Comparison of ENCODE assay signal across 8 mouse cellular contexts in genomic region chr13:93302846-93303562, GRCm38 (mm10). TPM values are rescaled to one million over a fixed set of nuclear protein-coding genes. Genes with fewer than 3 reads are reported as not detected.
A peak's percentile ranks its signal among the peaks of the same experiment; 100 is the strongest.
DNase-seq lines count a peak whose midpoint lies in the region; ATAC-seq and TF ChIP-seq lines count a peak whose summit lies in the region.

No protein-coding gene starts in this region.

- peak overlapping the region; percentile 96 for H3K9ac ChIP-seq in heart, embryonic 14.5 days (ENCODE audit: low read length)
- H3K9ac ChIP-seq in ES-E14 (ENCODE audit: insufficient read depth, low read depth, low read length, poor library complexity, severe bottlenecking), result peak overlapping the region; percentile 66
- H3K9ac ChIP-seq in forebrain, postnatal 0 days, result peak overlapping the region; percentile 85
- H3K9ac ChIP-seq in midbrain, embryonic 11.5 days (ENCODE audit: low read length), result peak overlapping the region; percentile 91

- DNase-seq in heart, adult 9 months (ENCODE audit: low spot score in 2 of 2), result no peak
- no peak for DNase-seq in ES-E14 (ENCODE audit: low read depth, low spot score)
- no peak for DNase-seq in forebrain, postnatal 0 days
- DNase-seq in midbrain, embryonic 11.5 days (ENCODE audit: low spot score, missing footprints), result peak; percentile 87
- no peak for DNase-seq in urinary bladder, postnatal 4 days (ENCODE audit: low spot score in 2 of 2)
- no peak for DNase-seq in frontal cortex, adult 2 months (ENCODE audit: extremely low spot score in 1 of 2, low spot score in 1 of 2)
- DNase-seq in adrenal gland, adult 2 months, result no peak

- H3K27ac ChIP-seq in heart, embryonic 14.5 days (replicated peaks in 1 of 2; ENCODE audit: control insufficient read depth in 1 of 2, insufficient read depth in 1 of 2, low read depth in 2 of 2, low read length in 2 of 2), result peak overlapping the region; percentile 97 to 98
- peak overlapping the region; percentile 12 for H3K27ac ChIP-seq in ES-E14 (ENCODE audit: insufficient read depth, low read depth, low read length, poor library complexity, severe bottlenecking)
- peak overlapping the region; percentile 99 for H3K27ac ChIP-seq in forebrain, postnatal 0 days (ENCODE audit: low read depth, low read length)
- peak overlapping the region; percentile 93 for H3K27ac ChIP-seq in midbrain, embryonic 11.5 days (ENCODE audit: low read depth, low read length)

- no peaks in the 10 kb centered on the region for H3K9me3 ChIP-seq in heart, embryonic 14.5 days (ENCODE audit: control insufficient read depth, low read length)
- H3K9me3 ChIP-seq in ES-E14 (ENCODE audit: control insufficient read depth, insufficient read depth, low read depth, low read length), result no peaks in the 10 kb centered on the region
- H3K9me3 ChIP-seq in forebrain, postnatal 0 days (ENCODE audit: low read length), result no peaks in the 10 kb centered on the region
- H3K9me3 ChIP-seq in midbrain, embryonic 11.5 days (ENCODE audit: control insufficient read depth, low read length), result no peaks in the 10 kb centered on the region

- H3K4me3 ChIP-seq in heart, embryonic 14.5 days (ENCODE audit: control insufficient read depth in 1 of 2, insufficient read depth in 1 of 2, low read depth in 1 of 2, low read length in 2 of 2), result peak overlapping the region; percentile 94 to 95
- H3K4me3 ChIP-seq in ES-E14 (ENCODE audit: insufficient read depth in 1 of 2, low read depth in 1 of 2, low read length in 2 of 2, poor library complexity in 1 of 2, severe bottlenecking in 1 of 2), result peak overlapping the region; percentile 94 to 98
- H3K4me3 ChIP-seq in forebrain, postnatal 0 days (ENCODE audit: low read depth, low read length), result peak overlapping the region; percentile 97
- H3K4me3 ChIP-seq in midbrain, embryonic 11.5 days (ENCODE audit: low read depth, low read length), result peak overlapping the region; percentile 92

- in situ Hi-C loops in ES-E14 (cut with MboI; ENCODE audit: low sequenced_read_pairs in 2 of 2, unreplicated experiment in 2 of 2), result no loop called here

- peak overlapping the region; percentile 60 for H3K4me2 ChIP-seq in heart, embryonic 14.5 days (ENCODE audit: low read length)
- H3K4me2 ChIP-seq in forebrain, postnatal 0 days (ENCODE audit: low read depth), result peak overlapping the region; percentile 75
- H3K4me2 ChIP-seq in midbrain, embryonic 11.5 days, result peak overlapping the region; percentile 60

- peak; percentile 52; the same call in 1 of the 2 replicates for ATAC-seq in heart, embryonic 14.5 days (ENCODE audit: insufficient number of reproducible peaks, insufficient read depth, low FRiP score, low read depth)
- peak; percentile 57 for ATAC-seq in forebrain, postnatal 0 days
- ATAC-seq in midbrain, embryonic 11.5 days (ENCODE audit: low FRiP score), result peak; percentile 73

- H3K27me3 ChIP-seq in heart, embryonic 14.5 days (ENCODE audit: control insufficient read depth, insufficient read depth, low read length), result no peaks in the 10 kb centered on the region
- H3K27me3 ChIP-seq in forebrain, postnatal 0 days (ENCODE audit: insufficient read depth, low read length), result no peaks in the 10 kb centered on the region
- H3K27me3 ChIP-seq in midbrain, embryonic 11.5 days (ENCODE audit: control insufficient read depth, insufficient read depth, low read length), result no peaks in the 10 kb centered on the region

- H3K4me1 ChIP-seq in heart, embryonic 14.5 days (ENCODE audit: control insufficient read depth in 2 of 2, insufficient read depth in 2 of 2, low read length in 2 of 2), result peaks cover 0 to 12% of the 10 kb centered on the region in 2 experiments; a peak in 3 of 4 replicates
- no peaks in the 10 kb centered on the region; a peak in 1 of 4 replicates for H3K4me1 ChIP-seq in ES-E14 (ENCODE audit: control insufficient read depth in 2 of 2, insufficient read depth in 2 of 2, low read length in 2 of 2, poor library complexity in 1 of 2)
- peaks cover 10% of the 10 kb centered on the region; the same call in 1 of the 2 replicates for H3K4me1 ChIP-seq in forebrain, postnatal 0 days (ENCODE audit: insufficient read depth)
- peaks cover 9% of the 10 kb centered on the region for H3K4me1 ChIP-seq in midbrain, embryonic 11.5 days (ENCODE audit: control insufficient read depth, insufficient read depth, low read length)

- TF ChIP-seq CTCF in forebrain, postnatal 0 days (IDR thresholded peaks at IDR 0.05; ENCODE audit: low read depth), result 0 out of 2 replicates have a peak, but pooled peaks have one; percentile 39

- no peaks in the 10 kb centered on the region for H3K36me3 ChIP-seq in heart, embryonic 14.5 days (ENCODE audit: control insufficient read depth, insufficient read depth, low read length)
- no peaks in the 10 kb centered on the region for H3K36me3 ChIP-seq in ES-E14 (ENCODE audit: control insufficient read depth, insufficient read depth, low read length, poor library complexity, severe bottlenecking)
- no peaks in the 10 kb centered on the region for H3K36me3 ChIP-seq in forebrain, postnatal 0 days (ENCODE audit: insufficient read depth)
- no peaks in the 10 kb centered on the region for H3K36me3 ChIP-seq in midbrain, embryonic 11.5 days (ENCODE audit: control insufficient read depth, insufficient read depth, low read length)

- 13% methylated on average over 19 of the region's 19 CpGs for WGBS in heart, embryonic 14.5 days
- 9% methylated on average over 19 of the region's 19 CpGs for WGBS in forebrain, postnatal 0 days
- 15% methylated on average over 19 of the region's 19 CpGs for WGBS in midbrain, embryonic 11.5 days

TF ChIP-seq in ES-E14, 5 proteins besides CTCF, POLR2A, EP300 and RAD21:
- no peak for TF ChIP-seq ZC3H11A (IDR thresholded peaks at IDR 0.05; ENCODE audit: borderline replicate concordance, low read depth, low read length)
- no peak for TF ChIP-seq CHD2 (IDR thresholded peaks at IDR 0.05; ENCODE audit: low read depth, low read length)
- TF ChIP-seq ZNF384 (IDR thresholded peaks at IDR 0.05; ENCODE audit: low read depth, low read length), result no peak
- no peak for TF ChIP-seq MAFK (IDR thresholded peaks at IDR 0.05; ENCODE audit: insufficient read depth, low read depth, low read length)
- TF ChIP-seq HCFC1 (IDR thresholded peaks at IDR 0.05; ENCODE audit: borderline replicate concordance, insufficient read depth, low read length), result no peak

RNA-seq across cellular contexts. Expression of gene Homer1, which starts 3.6 kb away (rescaled TPM):
- 18.8 and 20.3 TPM in 2 replicates for polyA plus RNA-seq in heart, embryonic 14.5 days (2014; fragmentation: Nextera tagmentation; extraction: Ambion mirVana)
- 21.6 and 21.7 TPM in 2 replicates for total RNA-seq in ES-E14 (2012; rRNA removed)
- total RNA-seq in forebrain, postnatal 0 days (2014; rRNA removed), result 102 and 110 TPM in 2 replicates
- 14.3 and 14.8 TPM in 2 replicates for polyA plus RNA-seq in forebrain, postnatal 0 days (2015; fragmentation: Nextera tagmentation; extraction: Ambion mirVana)
- polyA plus RNA-seq in midbrain, embryonic 11.5 days (2014; fragmentation: Nextera tagmentation; extraction: Ambion mirVana), result 11.1 and 11.6 TPM in 2 replicates
- 48.5 and 58.2 TPM in 2 replicates for polyA plus RNA-seq in frontal cortex, adult 2 months (2012; rRNA removed)
- total RNA-seq in adrenal gland, adult 2 months (2021), result 10 to 100 TPM; 27.2 to 56.6 TPM
- 4.7 and 5.2 TPM in 2 replicates for polyA plus RNA-seq in adrenal gland, adult 2 months (2012; rRNA removed)

Comparison
In these comparisons a context has a peak if more than half of its experiments do, and no peak if none do; other contexts are left out.
1. H3K27ac ChIP-seq: peak in every context shown above with its lines; median percentile 99 in forebrain, postnatal 0 days; 98 in heart, embryonic 14.5 days; 93 in midbrain, embryonic 11.5 days; 12 in ES-E14.